Comparison of ENCODE assay signal across 9 mouse cellular contexts in genomic region chr10:86182183-86182805, GRCm38 (mm10).
DNase-seq lines count a peak whose midpoint lies in the region; ATAC-seq and TF ChIP-seq lines count a peak whose summit lies in the region.
"Had no signal": no experiment of that assay in that cellular context is flagged by ENCODE, and none has a peak within 500 bp of the region (broad histone marks: within the 10 kb centered on the region; RNA-seq: fewer than 3 reads in every experiment).

No protein-coding gene starts in this region.

- H3K4me1 ChIP-seq in lung, adult 2 months (ENCODE audit: control insufficient read depth, insufficient read depth, low read length), result peaks cover 4% of the 10 kb centered on the region
- no peaks in the 10 kb centered on the region for H3K4me1 ChIP-seq in stomach, postnatal 0 days (replicated peaks; ENCODE audit: control insufficient read depth, insufficient read depth)
- H3K4me1 ChIP-seq: liver, embryonic 15.5 days had no signal

- no peak for ATAC-seq in CD4-positive, CD25-positive, alpha-beta regulatory T cell, adult 4 months
- peak; percentile 83 for ATAC-seq in hematopoietic stem cell, adult 5-6 weeks (replicated peaks in 1 of 2; ENCODE audit: insufficient read depth in 1 of 2, low FRiP score in 2 of 2, low TSS enrichment in 1 of 2, low read depth in 1 of 2, poor library complexity in 2 of 2, severe bottlenecking in 2 of 2)
- ATAC-seq in stomach, postnatal 0 days (ENCODE audit: low FRiP score, low TSS enrichment), result no peak

- no peak for TF ChIP-seq EP300 in stomach, postnatal 0 days (optimal IDR thresholded peaks at IDR 0.05)

- H3K4me2 ChIP-seq in stomach, postnatal 0 days (replicated peaks; ENCODE audit: low read depth), result no peak overlapping the region
- H3K4me2 ChIP-seq: liver, embryonic 15.5 days had no signal

- no peak overlapping the region for H3K9ac ChIP-seq in stomach, postnatal 0 days (ENCODE audit: low read length)
- H3K9ac ChIP-seq: liver, embryonic 15.5 days had no signal

- no peak for TF ChIP-seq POLR2A in lung, adult 2 months (IDR thresholded peaks at IDR 0.05; ENCODE audit: borderline replicate concordance, extremely low read depth, low read depth, low read length)

- no peaks in the 10 kb centered on the region for H3K36me3 ChIP-seq in stomach, postnatal 0 days (ENCODE audit: control insufficient read depth, insufficient read depth, low read length)
- H3K36me3 ChIP-seq: liver, embryonic 15.5 days had no signal

- H3K9me3 ChIP-seq in stomach, postnatal 0 days (ENCODE audit: control insufficient read depth, low read length), result no peaks in the 10 kb centered on the region
- H3K9me3 ChIP-seq: liver, embryonic 15.5 days had no signal

- H3K4me3 ChIP-seq in lung, adult 2 months (replicated peaks; ENCODE audit: extremely low read depth, low read depth, low read length), result no peak overlapping the region
- no peak overlapping the region for H3K4me3 ChIP-seq in stomach, postnatal 0 days (ENCODE audit: low read depth, low read length)
- H3K4me3 ChIP-seq: liver, embryonic 15.5 days had no signal

- no peaks in the 10 kb centered on the region for H3K27me3 ChIP-seq in stomach, postnatal 0 days (ENCODE audit: control insufficient read depth, insufficient read depth, low read length)
- H3K27me3 ChIP-seq: liver, embryonic 15.5 days had no signal

- peak; percentile 38 for DNase-seq in CD4-positive, CD25-positive, alpha-beta regulatory T cell, adult 2 months (ENCODE audit: low read depth, low spot score)
- DNase-seq in urinary bladder, postnatal 25 days (ENCODE audit: low spot score), result peak; percentile 60
- DNase-seq in urinary bladder, postnatal 10 days (ENCODE audit: low spot score), result no peak
- peak; percentile 38 for DNase-seq in embryo, embryonic 9.5 days (ENCODE audit: extremely low spot score)
- DNase-seq in lung, adult 2 months, result peak; percentile 67
- DNase-seq in stomach, postnatal 0 days (ENCODE audit: low spot score), result peak; percentile 71

- TF ChIP-seq CTCF in lung, adult 2 months (IDR thresholded peaks at IDR 0.05; ENCODE audit: insufficient read depth, low read length), result peak; percentile 77
- TF ChIP-seq CTCF in stomach, postnatal 0 days (IDR thresholded peaks at IDR 0.05; ENCODE audit: low read depth), result peak; percentile 84

- H3K27ac ChIP-seq in stomach, postnatal 0 days (replicated peaks), result no peak overlapping the region
- H3K27ac ChIP-seq: liver, embryonic 15.5 days had no signal

- WGBS in lung, adult 2 months, result 58% methylated on average over 3 of the region's 3 CpGs
- WGBS in stomach, postnatal 0 days, result 48% methylated on average over 3 of the region's 3 CpGs

Comparison
In these comparisons a context has a peak if more than half of its experiments do, and no peak if none do; other contexts are left out.
1. ATAC-seq: peak in hematopoietic stem cell, adult 5-6 weeks (2 of 2); none in CD4-positive, CD25-positive, alpha-beta regulatory T cell, adult 4 months (single experiment) and stomach, postnatal 0 days (single experiment).